Mouse (Mus musculus): ENCODE results near the gene Hist1h4i.
A peak's percentile ranks its signal among the peaks of the same experiment; 100 is the strongest.
"Not testable (repeated sequence)": the region's sequence is repeated elsewhere in the genome, so short reads cannot be mapped to it uniquely, and the experiment has no call there.

The Hist1h4i gene

DNA sequence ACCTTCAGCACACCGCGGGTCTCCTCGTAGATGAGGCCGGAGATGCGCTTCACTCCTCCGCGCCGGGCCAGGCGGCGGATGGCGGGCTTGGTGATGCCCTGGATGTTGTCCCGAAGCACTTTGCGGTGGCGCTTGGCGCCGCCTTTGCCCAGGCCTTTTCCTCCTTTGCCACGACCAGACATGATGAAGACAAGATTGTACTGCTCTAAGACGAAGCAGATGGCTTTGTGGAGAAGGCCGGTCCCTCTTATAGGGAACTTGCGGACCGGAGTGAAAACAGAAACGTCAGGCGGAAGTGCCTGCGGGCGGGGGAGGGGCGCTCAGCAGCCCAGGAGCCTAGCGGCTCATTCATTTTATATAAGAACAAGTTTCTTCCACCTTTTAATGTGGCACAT lies at the start of gene Hist1h4i:
TSS of gene Hist1h4i (minus strand) at position 221 of the 395 bp plus-strand sequence.
- DNase-seq (ENCODE audit: low spot score), result peak; percentile 98

DNA sequence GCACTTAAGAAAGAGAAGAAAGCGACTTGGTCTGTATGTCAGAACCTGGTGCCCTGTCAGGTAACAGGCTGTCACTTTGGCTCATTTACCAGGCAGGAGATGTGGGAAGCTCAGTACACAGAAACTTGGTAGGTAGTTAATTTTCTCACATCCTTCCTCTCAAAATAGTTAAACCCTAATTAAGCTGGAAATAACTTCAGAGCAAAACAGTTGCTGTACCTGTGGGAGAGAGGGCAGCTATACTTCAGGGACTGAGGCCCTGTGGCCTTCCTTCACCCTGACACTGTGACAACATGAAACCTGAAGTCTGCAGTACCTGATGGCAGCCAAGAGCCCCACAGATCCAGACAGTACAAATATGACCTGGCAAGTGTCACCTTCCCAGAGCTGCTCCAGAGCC lies 43.0 kb upstream of the Hist1h4i start, which contains the start of gene Vmn1r188:
TSS of gene Vmn1r188 (plus strand) at position 301 of the 400 bp plus-strand sequence.
- DNase-seq (ENCODE audit: low spot score), result not testable (repeated sequence)

DNA sequence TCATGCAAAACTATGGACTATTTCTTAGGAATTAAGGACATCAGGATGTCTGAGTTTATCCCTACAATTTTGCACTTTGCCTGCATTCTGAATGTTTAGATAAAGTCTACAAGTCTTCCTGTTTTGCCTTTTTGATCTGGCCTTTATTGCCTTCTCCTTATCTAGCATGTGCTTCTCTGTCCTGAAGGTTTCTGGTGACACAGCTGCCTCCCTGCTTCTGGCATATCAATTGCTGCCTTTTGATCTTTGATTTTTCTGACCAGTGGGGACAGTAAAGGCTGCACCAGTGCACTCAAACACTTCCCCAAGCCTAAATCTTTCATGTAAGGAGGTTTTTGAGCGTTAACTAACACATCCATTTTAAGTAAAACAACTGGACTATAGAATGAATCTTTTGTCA lies 22.3 kb upstream of the Hist1h4i start:
- DNase-seq (ENCODE audit: low spot score), result no peak

DNA sequence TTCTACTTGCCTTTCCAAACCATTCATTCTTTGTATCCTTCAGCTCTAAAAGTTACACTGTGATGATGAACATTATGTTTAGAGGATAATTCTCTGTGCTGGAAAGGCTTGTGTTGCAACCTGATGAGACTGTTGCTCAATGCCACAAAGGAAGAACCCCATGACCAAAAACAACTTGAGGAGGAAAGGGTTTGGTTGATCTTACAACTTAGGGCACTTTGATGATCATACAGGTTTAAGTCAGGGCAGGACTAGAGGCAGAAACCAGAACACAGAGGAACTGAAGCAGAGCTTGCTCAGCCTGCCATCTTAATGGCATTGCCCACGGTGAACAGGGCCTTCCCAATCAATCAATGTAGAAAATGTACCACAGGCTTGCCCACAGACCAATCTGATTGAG lies 20.3 kb upstream of the Hist1h4i start:
- no peak for DNase-seq (ENCODE audit: low spot score)

DNA sequence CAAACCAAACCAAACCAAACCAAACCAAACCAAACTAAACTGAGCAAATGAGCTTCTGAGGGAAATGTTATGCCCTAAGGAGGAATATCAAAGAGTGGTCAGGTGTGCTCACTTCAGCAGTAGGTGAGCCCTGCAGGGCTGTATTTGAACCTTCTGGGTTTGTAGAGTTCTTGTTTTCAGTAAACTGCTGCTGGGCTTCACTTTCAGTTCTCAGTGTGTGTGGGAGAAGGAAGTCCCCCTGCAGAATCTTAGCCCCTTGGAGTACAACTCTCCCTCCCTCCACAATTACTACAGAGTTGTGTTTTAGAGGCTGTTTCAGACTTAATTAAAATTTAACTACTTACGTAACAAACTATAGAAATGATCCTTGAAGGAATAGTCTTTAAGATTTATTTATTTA lies 12.6 kb upstream of the Hist1h4i start:
- DNase-seq (ENCODE audit: low spot score), result no peak

DNA sequence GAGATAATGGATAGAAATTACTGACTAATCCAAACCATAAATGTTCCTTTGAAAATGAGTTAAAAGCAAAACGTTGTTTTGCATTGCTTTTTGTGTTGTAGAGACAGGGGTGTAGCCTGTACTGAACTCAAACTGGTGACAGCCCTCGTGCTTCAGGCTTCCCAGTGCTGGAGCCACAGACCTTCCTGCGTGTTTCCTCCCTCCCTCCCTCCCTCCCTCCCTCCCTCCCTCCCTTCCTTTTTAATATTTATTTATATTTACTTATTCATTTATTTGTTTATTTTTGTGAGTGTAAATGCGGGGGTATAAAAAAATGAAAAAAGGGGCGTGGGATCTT lies 10.3 kb upstream of the Hist1h4i start:
- DNase-seq (ENCODE audit: low spot score), result no peak

DNA sequence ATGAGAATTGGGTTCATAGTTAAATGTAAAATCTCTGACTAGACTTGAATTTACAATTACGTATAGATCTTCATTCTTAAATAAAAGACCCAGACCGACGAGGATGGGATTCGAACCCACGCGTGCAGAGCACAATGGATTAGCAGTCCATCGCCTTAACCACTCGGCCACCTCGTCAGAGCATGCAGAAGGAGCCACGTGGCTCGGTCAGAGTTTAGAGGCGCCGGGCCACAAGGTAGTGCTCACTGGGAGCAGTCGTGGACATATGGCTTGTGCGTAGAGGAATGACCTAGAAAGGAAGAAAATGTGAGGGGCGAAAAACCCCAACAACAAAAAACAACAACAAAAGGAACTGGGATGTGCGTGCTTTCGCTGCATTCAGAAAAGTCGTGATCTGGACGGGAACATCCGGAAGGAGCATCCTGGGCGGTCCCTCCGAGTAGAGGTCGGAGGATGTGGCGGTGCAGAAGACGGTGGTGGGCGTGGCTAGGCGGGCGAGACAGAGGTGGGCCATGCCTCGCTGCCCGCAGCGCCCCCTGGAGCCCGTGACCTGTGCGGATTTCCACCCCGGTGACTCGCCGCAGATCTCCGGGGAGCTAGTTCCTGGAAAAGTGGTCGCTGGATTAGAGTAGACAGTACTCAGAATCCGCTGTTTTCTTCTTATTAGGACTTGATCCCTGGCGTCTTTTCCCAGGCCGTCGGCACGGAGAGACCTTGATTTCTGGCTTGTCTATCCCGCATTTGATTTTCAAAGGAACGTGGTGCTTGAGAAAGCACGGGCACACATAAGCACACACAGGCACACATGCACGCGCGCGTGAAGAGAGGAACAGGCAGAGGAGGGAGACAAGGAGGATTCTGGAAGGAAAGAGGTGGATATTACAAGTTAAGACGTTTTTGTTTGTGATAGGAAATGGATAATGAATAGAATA lies 9.7 kb upstream of the Hist1h4i start:
- DNase-seq (ENCODE audit: low spot score), result peak; percentile 75

DNA sequence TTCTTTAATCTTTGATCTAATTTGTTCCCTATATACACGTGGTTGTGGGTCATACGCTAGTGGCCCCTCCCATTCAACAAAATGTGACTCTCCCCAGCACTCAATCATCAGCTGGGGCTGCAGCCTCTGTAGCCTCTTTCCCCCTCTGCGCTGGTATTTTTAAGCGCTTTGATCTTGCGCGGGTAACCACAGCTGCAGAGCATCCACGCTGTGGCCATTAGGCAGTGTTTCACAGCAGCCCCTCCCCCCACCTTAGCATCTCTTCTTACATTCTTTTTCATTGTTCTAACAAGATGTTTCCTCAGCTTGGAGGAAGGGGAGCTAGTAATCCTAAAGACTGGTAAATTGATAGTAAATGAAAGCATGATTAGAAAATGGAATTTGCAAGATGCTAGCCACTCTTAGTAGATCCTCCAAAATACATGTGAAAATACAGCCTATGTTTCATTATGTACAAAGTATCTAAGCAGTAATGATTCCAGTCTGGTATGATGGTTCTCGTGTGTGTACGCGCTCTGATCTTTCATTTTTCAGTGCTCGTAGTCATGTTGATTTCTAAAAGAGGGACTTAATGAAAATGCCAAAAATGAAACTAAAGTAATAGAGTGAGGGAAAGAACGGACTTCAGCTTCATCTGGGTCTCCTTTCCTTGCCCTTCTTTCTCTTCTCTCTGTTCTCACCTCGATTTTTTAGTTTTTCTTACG lies 8.7 kb upstream of the Hist1h4i start:
- no peak for DNase-seq (ENCODE audit: low spot score)

DNA sequence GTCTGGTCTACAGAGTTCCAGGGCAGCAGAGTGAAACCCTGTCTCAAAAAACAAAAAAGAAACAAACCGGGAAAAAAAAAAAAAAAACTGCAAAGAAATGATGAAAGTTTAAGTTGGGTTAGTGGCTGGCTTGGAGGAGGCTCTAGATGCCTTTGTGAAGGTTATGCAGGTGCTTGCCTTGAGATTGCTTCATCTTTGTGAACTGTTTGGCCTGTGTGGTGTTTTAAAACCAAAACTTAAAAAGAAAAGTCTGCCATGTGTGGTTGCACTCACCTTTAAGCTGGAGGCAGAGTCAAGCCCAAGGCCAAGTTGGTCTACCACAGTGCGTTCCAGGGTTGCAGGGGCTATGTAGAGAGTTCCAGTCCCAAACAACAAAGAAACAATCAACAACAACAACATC lies 7.9 kb upstream of the Hist1h4i start:
- no peak for DNase-seq (ENCODE audit: low spot score)

DNA sequence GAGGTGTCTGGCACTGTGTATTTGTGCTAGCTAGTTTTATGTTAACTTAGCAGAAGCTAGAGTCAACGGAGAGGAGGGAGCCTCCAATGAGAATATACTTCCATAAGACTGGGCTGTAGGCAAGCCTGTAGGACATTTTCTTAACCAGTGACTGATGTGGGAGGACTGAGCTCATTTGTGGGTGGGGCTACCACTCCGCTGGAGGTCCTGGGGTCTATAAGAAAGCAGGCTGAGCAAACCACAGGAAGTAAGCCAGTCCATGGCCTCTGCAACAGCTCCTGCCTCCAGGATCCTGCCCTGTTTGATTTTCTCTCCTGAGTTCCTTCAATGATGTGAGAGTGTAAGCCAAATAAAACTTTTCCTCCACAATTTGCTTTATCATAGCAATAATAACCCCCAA lies 4.1 kb upstream of the Hist1h4i start:
- no peak for DNase-seq (ENCODE audit: low spot score)

DNA sequence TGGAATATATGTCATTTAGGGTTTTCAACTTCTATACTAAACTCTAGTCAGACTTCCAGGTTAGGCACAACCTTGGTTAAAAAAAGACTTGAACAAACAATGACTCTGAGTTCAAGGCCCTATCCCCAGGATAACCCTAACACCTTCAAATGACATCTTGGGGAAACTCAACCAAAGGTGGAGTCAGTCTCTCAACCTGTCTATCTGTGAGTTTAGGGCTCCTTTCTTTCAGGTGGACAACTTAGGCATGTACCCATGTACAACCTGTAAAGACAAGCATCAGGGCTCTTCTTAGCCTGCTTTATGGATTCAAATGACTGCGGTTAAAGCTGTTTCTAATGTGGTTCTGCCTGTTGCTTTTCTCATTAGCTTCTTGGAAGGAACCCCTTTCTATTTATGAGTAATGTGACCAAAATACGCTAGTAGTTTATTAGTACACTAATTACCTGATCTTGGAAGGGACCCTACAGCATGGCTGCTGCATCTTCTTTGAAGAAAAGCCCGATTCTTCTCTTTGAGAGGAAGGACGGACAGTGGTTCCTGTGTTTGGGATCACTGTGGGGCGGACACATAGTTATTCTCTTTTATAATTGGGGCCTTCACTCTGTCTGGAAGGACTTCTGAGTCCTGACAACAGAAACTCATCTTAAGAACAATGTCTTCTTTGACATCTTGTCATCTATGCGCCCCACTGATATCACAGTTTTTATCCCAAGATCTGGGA lies 3.4 kb upstream of the Hist1h4i start:
- no peak for DNase-seq (ENCODE audit: low spot score)

DNA sequence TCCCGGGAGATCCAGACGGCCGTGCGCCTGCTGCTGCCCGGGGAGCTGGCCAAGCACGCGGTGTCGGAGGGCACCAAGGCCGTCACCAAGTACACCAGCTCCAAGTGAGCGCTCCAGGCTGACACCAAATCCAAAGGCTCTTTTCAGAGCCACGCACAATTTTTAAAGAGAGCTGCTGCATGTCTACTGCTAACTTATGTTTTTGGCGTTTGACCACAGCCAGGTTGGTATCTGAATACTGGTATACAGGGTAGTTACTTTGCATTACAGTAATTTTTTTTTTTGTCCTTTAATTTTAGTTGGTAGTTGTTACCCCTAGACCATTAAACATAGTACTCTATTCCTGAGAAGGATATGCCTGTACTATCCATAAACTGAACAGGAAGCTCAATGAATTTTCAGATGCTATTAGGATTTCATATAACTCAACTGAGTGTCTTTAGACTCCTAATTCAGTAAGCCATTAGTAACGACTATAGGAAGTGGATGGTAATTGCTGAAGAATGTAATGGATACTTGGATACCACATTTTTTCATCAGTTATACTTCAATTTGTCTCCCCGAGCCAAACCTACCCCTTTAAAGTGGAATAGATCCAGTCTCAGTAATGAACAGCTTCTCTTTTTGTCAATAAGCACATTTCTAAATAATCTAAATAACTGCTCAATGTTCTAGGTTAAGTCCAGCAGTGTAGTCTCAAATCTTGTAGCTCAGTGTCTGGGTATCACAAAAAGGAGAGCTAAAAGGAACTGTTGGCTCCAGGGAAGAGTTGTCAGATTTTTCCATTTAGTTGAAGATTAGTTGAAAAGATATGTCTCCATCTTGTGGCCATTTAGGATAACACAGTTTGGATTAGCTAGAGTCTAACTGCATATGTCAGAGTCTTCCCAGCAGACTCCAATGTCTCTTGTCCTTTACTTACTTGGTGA lies 2.6 kb upstream of the Hist1h4i start:
- no peak for DNase-seq (ENCODE audit: low spot score)

DNA sequence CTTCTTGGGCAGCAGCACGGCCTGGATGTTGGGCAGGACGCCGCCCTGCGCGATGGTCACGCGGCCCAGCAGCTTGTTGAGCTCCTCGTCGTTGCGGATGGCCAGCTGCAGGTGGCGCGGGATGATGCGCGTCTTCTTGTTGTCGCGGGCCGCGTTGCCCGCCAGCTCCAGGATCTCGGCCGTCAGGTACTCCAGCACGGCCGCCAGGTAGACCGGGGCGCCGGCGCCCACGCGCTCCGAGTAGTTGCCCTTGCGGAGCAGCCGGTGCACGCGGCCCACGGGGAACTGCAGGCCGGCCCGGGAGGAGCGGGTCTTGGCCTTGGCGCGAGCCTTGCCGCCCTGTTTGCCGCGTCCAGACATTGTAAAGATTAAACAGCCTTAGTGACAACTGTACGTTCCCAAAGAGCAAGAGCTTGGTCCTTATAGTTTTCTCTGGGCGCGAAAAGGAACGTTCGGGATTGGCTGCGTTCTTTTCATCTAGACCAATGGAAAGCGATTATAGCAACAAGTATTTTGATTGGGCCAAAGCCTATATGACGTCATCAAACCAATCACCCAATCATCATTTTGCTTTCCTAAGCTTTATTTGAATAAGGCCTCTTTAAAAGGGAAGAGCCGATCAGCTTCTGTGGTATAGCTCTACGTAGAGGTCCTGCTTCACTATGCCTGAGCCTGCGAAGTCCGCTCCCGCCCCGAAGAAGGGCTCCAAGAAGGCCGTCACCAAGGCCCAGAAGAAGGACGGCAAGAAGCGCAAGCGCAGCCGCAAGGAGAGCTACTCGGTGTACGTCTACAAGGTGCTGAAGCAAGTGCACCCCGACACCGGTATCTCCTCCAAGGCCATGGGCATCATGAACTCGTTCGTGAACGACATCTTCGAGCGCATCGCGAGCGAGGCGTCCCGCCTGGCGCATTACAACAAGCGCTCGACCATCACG lies 1.7 kb upstream of the Hist1h4i start, which contains the start of the genes Hist1h2ag and Hist1h2bj:
TSS of gene Hist1h2ag (minus strand) at position 377 of the 935 bp plus-strand sequence.
TSS of gene Hist1h2bj (plus strand) at position 647 of the 935 bp plus-strand sequence.
- peak; percentile 81 for DNase-seq (ENCODE audit: low spot score)

DNA sequence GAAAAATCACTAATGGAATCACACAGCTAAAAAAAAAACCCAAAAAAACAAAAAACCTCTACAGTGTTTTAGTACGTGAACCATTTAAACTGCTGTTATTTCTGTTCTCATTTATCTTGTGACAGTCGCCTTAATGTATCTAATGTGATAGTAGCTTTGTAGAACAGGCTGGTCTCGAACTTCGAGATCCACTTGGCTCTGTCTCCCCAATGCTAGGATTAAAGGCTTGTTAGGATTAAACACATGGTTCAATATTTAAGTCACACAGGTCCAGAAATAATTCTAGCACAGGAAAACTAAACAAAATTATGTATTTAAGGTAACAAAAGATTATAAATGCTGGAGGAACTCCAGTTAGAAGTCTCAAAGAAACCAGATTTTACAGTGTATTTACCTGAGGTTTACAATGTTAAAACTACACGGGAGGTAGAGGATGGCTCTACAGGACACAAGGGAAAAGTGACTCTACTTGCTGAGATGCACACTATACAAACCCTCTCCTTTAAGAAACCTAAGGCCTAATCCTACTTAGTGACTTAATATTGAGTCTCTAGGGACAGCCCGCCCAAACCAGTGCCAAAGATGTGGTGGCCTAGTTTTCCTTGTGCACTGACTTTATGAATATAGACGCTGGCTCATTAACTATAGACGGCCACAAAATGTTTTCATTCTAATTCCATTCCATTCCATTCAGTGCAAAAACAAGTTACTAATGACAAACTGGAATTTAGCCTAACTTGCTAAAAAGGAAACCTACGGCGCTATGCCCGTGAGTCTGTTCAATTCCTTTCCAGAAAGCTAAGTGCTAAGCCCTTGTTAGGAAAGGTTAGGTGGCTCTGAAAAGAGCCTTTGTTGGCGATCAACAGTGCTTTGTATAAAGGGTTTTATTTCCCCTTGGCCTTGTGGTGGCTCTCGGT lies 747 bp upstream of the Hist1h4i start:
- no peak for DNase-seq (ENCODE audit: low spot score)

DNA sequence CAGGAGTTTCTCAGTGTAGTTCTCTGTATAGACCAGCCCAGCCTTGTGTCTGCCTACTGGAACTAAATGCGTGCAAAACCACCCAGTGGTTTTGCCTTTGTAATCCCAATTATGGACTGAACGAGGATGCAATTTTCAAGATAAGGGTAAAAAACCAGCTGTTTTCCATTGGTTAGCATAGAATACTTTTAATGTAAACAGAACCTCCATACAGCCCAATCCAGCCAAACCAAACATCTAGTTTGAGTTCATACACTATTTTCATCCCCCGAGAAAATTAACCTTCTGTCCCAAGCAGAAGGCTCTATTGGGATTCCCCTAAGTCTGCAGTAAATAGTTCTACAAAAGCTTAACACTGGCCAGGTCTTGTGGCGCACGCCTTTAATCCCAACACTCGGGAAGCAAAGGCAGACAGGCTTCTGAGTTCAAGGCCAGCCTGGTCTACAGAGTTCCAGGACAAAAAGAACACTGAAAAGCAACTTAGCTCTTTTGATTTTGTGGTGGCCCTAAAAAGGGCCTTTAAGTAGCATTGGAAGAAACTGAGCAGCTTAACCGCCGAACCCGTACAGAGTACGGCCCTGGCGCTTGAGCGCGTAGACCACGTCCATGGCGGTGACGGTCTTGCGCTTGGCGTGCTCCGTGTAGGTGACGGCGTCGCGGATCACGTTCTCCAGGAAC lies 559 bp downstream of the Hist1h4i start:
- no peak for DNase-seq (ENCODE audit: low spot score)

DNA sequence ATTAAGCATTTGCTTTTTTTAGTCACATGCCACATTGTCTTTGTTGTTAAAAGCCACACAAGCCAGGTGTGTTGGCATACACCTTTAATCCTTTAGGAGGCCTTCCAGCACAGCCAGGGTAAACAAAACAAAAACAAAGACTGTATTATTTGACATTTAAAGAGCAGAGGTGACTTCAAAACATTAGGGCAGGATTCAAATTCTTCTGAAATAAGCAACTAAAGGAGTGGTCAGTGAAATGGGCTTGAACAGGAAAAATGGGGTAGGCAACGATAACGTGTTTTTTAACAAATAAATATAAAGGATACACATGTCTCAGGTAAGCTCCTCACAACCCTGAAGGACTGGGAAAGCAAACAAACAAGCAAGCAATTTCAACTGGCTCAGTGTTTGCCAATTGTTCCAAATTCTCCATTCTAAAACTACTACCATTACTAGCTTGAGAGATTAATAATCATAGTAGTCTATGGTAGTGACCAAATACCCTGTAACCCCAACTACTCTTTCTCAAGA lies 1.2 kb downstream of the Hist1h4i start:
- DNase-seq (ENCODE audit: low spot score), result no peak

DNA sequence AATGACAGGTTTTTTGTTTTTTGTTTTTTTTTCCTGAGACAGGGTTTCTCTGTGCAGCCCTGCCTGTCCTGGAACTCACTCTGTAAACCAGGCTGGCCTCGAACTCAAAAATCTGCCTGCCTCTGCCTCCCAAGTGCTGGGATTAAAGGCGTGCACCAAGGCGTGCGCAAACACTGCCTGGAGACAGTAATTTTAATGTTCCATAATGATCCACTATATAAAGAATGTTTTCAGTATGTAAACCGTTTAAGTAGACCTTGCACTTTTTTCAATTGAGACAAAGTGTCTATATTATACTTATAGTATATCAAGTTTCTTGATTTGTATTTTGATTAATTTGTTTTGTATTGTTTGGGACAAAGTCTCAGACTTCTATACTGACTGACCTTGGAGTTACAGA lies 1.8 kb downstream of the Hist1h4i start:
- no peak for DNase-seq (ENCODE audit: low spot score)

DNA sequence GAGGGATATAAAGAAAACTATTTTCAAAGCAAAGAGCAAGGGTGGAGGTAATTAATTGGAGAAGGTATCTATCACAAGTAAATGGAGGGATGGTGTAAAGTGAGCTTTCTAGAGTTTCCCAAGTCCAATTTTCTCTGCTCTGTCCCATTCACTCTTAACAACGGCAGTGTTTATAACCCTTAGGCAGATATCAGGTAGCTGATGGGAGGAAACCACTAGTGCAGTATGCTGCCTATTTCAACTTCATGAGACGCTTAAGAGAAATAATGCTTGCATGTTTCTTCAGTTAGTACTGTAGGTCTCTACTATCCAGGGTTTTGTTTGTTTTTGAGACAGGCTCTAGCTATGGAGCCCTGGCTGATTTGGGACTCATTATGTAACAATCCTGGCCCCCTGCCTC lies 3.7 kb downstream of the Hist1h4i start:
- DNase-seq (ENCODE audit: low spot score), result no peak

Measured in ovary, postnatal 14 days (tissue).